Mouse (Mus musculus): ENCODE data around the gene Cbfa2t2.

Gene Cbfa2t2

DNA sequence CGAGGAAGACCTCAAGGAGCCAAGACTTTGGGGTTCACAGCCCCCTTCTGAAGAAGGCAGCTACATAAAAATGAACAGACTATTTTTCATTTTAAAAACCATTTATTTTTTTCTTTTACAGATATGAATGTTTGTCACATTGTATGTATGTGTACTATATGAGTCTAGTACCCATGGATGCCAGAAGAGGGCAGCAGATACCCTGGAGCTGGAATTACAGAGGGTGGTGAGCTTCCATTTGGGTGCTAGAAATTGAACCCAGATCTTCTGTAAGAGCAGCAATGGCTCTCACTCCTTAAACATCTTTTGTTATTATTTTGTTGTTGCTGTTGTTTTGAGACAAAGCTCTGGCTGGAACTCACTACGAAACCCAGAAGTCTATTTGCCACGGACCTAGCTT is 10.8 kb upstream of the Cbfa2t2 start:
- DNase-seq (ENCODE audit: low spot score), result no peak

DNA sequence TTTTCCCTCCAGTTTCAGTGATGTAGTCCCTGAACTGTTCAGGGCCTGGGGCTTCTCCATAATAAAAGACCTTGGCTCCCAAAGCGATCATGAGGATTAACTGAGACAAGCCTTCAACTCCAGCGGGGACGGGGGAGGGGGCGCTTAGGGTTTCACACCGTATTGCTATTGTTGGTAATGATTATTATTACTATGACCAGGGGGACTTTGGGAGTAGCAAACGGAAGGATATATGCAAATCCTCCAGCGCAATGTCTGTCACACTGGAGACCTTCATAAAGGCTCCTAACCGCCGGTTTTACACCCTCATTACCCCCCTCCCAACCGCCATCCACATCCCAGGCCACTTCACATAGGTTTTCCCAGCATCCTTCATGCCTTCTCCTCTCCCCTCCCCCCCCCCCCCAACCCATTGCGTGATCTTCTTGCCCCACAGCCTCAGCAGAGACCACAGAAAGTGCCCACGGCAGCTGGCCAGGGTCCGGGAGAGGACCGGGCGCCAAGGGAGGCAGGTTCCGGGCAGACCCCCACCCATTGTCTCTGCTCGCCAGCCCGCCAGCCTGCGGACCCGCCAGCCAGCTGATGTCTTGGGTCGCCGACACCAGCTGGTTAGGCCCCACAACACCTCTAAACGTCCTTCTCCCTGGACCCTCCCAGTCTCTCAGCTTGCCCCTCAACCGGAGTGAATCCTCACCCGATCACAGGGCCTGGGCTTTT is 9.9 kb upstream of the Cbfa2t2 start:
- DNase-seq (ENCODE audit: low spot score), result no peak

DNA sequence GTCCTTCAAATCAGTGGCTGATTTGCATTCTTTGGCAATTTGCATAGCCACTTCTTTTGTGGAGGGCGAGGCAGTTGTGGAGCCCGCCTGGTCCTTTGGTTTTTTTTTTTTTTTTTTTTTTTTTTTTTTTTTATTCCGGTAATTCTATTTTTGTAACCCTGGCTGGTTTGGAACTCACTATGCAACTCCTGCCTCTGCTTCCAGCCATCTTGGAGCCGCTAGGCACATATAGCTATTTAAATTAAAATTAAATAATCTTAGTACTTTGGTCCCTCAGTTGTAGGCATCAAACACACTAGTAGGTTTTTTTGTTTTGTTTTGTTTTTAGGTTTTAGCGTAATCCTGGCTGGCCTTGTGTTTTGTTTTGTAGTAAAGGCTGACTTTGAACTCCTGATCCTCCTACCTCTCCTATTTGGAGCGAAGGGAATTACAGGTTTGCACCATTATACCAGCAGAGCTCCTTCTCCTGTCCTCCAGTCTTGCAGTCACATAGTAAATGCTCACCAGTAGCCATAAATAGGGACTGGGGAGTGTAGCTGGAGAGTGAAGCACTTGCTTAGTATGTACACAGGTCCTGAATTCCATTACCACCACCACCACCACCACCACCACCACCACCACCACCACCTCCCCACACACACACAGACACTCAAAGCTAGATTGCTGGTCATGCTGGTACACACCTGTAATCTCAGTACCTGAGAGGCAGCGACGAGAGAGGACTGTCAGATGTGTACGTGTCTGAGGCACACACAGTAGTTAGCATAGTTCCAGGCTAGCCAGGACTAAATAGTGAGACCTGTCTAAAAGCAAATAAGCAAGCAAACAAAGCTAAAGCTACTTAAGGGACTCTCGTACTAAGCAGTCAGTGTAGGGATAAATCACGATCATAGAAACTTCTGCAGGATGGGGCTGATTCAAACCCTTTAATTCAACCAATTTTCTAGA is 9.1 kb upstream of the Cbfa2t2 start:
- no peak for DNase-seq (ENCODE audit: low spot score)

DNA sequence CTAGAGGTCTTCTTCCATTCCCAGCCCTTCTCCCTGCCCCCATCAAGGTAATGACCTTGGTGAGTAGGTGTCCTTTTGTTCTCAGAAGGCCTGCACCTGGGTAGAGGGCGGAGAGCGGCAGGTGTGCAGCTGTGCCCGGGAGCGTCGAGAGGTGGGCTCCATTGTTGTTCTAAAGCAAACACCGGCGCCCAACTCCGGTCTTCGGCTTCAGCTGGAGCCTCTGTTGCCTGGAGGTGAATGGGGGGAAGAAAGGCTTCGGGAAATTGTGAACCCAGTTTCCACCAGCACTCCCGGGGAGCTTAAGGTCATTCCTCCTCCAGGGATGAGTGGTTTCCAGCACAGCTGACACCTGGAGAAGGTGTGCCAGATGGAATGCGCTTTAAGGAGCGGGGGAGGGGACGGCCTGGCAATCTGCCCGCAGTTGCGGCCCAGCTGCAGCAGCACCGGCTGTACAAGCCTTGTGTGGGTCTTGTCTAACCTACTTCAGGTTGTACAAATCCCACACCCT is 8.4 kb upstream of the Cbfa2t2 start:
- peak; percentile 39 for DNase-seq (ENCODE audit: low spot score)

DNA sequence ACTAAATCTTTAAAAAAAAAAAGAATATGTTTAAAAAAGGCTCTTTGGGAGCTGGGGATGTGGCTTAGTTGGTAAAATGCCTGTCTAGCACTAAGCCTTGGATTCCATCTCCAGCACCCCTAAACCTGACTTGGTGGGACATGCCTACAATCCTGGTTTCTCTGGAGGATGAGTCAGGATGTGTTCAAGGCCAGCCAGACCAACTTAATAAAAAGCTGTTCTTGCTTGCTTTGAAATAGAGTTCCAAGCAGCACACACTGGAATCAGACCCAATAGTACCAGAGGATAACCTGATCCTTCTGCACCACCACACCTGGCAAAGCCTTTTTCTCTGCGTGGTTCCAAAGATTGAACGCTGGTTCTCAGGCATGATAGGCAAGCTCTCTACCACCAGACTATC is 5.7 kb upstream of the Cbfa2t2 start:
- no peak for DNase-seq (ENCODE audit: low spot score)

DNA sequence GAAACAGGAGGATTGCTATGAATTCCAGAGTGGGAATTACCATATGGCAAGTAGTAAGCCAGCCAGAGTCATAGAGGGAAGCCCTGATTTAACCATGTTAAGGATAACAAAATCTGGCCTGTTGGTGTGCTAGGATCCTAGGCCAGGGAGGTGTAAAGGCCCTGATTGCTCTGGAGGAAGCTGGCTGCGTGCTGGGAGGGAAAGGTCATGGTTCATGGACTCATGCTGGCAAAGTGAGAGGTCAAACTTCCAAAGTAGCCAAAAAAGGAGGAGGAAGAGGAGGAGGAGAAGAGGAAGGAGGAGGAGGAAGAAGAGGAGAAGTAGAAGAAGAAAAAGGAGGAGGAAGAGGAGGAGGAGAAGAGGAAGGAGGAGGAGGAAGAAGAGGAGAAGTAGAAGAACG is 3.6 kb upstream of the Cbfa2t2 start:
- DNase-seq (ENCODE audit: low spot score), result no peak

DNA sequence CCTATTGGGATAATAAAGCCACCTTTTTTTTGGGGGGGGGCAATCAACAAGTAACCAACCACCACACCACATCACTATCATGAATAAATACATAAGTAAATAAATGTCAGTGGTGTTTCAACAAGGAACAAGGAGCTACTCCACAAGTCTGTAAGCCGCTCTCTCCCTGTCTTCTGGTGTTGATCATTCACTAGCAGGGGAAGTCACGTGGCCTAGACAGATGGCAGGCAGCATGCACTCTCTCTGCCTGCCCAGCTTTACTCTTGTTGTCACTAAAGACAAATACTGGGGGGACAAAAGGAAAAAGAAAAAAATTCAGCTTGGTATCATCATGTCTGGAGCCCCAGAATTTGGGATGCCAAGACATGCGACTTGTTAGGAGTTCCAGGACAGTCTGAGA is 2.9 kb upstream of the Cbfa2t2 start:
- DNase-seq (ENCODE audit: low spot score), result no peak

DNA sequence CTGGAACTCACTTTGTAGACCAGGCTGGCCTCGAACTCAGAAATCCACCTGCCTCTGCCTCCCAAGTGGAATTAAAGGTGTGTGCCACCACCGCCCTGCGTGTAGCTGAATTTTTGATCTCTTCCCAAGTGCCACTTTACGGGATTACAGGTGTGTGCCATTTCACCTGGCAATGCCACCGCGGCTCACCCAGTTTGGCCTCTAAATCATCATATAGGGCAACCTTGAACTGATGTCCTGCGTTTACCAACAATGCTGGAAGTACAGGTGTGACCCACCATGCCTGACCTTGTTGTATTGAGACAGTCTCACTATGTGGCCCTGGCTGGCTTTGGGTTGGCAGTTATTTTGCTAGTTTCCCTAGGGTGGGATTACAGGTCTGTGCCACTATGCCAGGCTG is 1.6 kb upstream of the Cbfa2t2 start:
- DNase-seq (ENCODE audit: low spot score), result no peak

DNA sequence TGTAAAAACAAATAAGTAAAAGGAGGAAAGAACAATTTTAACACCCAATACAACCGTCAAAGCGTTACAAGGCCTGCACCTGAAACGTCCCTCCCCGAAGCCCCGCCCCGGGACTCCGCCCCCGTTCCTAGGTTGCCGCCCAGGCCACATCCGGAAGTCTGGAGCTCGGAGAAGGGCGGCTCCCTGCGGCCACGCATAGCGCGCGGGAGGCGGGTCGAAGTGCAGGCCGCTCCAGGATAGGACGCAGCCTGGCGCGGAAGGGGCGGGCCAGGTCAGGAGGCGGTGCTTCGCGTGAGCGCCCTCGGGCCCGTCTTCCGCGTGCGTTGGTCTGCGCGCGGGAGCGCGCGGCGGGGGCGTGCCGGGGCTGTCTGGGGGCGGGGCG is 214 bp upstream of the Cbfa2t2 start:
- peak; percentile 93 for DNase-seq (ENCODE audit: low spot score)

DNA sequence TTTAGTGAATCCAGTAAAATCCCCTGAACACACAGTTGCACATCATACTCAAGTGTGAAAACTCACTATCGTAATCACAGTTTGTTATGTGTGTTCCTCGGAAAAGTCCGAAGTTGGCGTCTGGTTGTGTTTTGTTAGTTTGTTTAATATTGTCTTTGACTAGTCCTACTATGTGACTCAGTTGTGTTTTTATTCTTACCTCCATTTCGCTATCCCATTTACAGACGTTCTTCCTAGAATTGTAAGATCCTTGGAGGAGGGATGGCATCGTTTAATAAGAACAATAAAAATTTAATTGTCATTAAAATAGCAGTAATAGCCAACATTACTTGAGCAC is 878 bp downstream of the Cbfa2t2 start:
- DNase-seq (ENCODE audit: low spot score), result no peak

DNA sequence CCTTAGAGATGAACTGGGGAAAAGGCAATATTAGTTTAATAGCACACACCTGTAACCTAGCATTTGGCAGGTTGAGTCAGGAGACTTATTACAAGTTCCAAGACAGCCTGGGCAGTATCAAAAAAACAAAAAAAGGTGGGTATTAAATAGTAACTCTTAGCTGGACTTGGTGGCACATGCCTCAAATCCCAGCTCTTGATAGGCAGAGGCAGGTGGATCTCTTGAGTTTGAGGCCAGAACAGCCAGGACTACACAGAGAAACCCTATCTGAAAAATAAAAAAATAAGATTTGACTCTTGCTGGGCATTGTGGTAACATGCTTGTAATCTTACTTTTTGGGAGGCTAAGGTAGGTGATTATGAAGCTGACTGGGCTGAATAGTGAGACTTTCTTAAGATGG is 4.2 kb downstream of the Cbfa2t2 start:
- no peak for DNase-seq (ENCODE audit: low spot score)

DNA sequence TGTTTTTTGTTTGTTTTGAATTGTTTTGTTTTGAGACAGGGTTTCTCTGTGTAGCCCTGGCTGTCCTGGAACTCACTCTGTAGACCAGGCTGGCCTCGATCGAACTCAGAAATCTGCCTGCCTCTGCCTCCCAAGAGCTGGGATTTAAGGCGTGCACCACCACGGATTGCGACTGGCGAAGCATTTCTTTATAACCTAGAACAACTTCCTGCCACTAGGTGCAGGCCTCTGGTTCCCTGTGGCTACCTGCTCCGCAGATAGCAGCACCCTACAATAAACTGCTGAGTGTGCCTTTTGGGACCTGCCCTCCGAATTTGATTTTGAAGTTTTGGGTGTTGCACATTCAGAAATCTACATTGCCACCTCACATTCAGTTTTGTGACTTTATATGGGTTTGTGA is 11.5 kb downstream of the Cbfa2t2 start:
- no peak for DNase-seq (ENCODE audit: low spot score)

DNA sequence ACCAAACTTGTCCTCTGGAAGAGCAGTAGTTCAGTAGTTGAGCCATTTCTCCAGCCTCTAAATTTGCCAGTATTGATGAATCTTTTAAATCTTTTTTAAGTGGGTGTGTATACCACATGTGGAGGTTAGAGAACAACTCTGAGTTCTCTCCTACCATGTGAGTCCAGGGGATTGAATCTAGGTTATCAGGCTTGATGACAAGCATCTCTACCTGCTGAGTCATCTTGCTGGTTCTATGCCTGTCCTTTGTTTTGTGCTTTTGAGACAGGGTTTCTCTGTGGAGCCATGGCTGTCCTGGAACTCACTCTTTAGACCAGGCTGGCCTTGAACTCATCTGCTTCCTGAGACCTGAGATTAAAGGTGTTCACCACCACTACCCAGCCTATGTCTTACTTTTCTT is 12.4 kb downstream of the Cbfa2t2 start:
- DNase-seq (ENCODE audit: low spot score), result no peak

DNA sequence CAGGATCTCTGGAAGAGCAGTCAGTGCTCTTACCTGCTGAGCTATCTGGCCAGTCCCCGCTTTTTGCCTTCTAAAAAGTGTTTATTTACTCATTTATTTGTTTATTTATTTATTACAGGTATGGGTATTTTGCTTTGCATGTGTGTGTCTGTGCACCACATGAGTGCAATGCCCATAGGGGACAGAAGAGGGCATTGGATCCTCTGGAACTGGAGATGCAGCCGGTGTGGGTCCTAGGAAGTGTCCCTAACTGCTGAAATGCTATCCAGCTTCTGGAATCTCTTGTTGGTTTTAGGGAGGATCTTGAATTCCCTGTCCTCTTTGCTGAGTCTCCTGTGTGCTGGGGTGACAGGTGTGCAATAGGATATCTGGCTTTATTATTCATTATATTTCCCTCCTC is 16.7 kb downstream of the Cbfa2t2 start:
- no peak for DNase-seq (ENCODE audit: low spot score)

DNA sequence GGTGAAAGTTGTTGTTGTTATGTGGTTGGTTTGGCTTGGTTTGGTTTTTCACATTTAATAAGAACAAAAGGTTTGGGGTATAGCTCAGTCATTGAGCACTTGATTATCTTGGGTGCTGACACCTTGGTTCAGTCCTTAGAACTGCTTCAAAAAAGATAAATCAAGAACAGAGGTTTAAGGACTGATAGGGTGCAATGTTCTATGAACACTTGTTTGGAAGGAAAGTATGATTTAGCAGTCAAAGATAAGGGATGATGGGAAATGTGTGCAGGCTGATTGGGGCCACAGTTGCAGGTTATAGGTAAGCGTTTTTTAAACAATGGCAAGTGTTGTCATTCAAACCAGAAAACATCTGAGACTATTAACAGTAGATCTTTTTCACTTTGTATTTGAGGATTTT is 17.8 kb downstream of the Cbfa2t2 start:
- no peak for DNase-seq (ENCODE audit: low spot score)

DNA sequence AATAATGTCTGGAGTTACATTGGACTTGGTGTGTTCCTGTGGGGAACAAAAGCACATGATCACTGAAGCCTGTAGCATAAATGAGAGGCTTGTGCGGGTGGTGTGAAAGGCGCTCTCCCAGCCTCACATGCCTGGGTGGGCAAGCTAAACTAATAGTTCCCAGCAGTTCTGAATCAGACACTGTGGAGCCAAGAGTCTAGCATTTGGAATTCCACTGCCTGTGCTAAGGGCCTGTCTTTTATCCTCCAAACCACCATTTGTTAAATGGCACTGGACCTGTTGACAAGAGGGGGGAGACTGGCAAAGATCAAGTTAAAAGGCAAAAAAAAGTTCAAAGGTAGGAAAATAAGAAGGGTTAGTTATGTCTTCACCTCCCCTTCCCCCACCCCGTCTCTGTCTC is 18.3 kb downstream of the Cbfa2t2 start:
- no peak for DNase-seq (ENCODE audit: low spot score)

DNA sequence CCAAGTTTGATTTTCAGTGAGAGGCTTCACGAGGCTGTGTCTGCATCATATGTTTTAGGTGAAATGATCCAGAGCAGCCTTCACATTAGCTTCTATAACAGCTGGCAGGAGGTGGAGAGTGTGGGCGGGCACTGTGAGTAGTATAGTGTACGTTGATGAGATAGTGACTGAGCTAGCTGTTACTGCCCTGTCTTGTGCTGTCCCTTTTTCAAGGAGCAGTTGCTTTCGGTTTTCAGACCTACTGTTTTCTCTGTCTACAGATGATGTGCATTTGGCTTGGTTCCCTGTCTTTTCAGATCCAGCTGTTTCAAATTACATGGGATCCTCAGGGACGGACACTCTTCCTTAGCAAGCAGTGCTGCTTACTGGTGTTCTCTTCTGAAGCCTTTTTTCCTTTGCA is 19.5 kb downstream of the Cbfa2t2 start:
- DNase-seq (ENCODE audit: low spot score), result no peak

DNA sequence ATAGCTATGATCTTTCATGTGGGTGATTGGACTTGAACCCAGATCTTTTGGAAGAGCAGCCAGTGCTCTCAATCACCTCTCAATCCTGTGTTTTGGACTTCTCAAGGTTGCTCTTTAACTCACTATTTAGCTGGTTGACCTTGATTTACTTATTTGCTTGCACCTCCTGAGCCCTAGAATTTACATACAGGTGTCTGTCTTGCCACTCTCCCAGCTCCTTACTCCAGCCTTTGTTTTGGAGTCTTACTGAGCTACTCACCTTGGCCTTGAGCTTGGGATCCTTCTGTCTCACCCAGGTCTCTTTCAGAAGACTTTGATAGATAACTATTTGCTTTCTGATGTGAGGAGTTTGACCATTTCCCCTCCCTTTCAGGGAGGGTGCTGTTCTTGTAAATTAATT is 20.3 kb downstream of the Cbfa2t2 start:
- DNase-seq (ENCODE audit: low spot score), result no peak

DNA sequence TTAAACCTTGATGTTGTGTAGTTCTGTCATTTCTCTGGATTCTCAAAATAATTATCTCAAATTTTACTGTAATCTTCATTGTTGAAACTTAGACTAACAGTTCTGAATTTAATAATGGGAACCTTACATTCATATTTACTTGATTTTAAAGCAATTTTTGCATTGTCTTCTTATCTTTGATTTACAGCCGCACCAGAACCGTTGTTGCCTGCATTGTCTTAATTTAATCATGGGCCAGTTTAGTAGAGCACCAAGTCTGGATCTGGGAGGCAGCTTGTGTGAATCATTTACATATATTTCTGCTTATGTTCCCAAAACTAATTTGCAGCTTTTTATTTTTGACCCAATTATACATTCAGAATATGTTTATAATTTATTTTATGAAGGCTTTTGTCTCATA is 23.0 kb downstream of the Cbfa2t2 start:
- no peak for DNase-seq (ENCODE audit: low spot score)

DNA sequence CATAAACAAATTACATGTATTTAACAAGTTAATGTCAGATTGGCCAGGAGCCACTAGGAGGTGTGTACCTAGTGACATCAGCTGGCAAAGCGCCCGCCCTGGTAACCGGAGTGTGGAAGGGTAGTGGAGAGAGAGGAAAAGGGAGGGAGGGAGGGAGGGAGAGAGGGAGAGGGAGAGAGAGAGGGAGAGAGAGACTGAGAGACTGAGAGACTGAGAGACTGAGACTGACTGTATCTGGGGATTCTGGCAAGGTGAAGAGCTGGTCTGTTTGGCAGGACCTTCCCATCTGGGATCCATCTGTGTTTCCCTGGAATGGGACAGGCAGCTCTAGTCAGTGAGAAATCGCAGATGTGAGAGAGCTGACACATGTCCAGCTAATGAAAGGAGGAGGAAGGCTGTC is 23.6 kb downstream of the Cbfa2t2 start:
- DNase-seq (ENCODE audit: low spot score), result peak; percentile 46

DNA sequence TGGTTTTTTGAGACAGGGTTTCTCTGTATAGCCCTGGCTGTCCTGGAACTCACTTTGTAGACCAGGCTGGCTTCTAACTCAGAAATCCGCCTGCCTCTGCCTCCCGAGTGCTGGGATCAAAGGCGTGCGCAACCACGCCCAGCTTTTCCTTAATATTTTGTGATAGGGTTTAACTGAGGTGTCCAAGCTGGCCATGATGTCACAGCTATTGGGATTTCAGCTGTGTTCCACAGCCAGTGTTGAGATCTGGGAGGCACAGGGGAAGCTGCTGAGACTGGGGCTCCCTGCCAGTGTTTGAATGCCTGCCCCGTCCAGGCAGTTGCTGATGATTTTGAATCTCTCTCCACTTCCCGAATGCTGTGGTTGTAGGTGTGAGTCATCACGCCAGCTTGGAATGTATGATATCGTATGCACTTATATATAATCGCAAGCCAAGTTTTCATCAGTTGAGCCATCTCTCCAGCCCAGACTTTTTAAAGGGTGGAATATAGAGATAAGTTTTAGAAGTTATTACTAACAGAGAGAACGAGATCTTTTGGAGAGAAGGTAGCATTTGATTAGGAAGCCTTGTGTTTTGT is 27.4 kb downstream of the Cbfa2t2 start:
- peak; percentile 6 for DNase-seq (ENCODE audit: low spot score)

DNA sequence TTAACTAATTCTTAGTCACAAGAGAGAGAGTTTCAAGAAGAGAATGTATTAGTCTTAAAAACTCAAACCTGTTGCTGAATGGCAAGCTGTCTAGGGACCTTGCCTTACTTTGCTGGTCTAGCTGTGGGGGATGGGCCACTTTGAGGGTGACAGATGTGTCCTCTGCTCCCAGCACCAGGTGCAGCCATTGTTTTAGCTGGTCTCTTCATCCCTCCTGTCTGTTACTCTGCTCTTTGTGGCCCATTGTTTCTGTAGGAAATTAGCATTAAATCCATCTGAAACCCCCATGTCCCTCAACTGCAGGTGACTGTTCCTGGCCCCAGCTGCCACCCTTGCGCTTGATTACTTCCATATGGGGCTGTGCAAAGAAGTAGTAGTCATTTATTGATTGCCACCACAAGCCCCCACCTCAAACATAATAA is 29.6 kb downstream of the Cbfa2t2 start:
- no peak for DNase-seq (ENCODE audit: low spot score)

DNA sequence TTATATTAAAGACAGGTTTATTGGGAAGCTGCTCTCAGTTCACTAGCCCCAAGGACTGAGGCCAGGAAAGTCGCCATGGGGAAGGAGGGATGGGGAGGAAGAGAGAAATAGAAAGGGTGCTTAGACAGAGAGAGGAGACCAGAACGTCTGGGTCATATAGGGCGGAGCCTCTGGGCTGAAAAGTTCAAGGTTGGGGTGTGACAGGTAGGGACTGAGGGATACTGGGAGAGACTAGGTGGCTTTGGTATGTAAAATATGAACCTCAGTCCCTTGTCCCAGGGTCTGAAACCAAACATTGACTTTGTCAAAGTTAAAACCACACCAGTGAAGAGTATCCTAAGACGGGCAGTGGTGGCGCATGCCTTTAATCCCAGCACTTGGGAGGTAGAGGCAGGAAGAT is 30.9 kb downstream of the Cbfa2t2 start:
- no peak for DNase-seq (ENCODE audit: low spot score)
